Mouse (Mus musculus): ENCODE results near the gene Rtcb. TPM values are rescaled to one million over a fixed set of nuclear protein-coding genes. Genes with fewer than 3 reads are reported as not detected.

Gene Rtcb
- polyA plus RNA-seq, 1 experiment = 139 TPM

- H3K27ac ChIP-seq (ENCODE audit: insufficient read depth, low read length) = no peak overlapping the region
- H3K9ac ChIP-seq (ENCODE audit: low read depth, poor library complexity, severe bottlenecking) = no peak overlapping the region
- H3K9me3 ChIP-seq (replicated peaks; ENCODE audit: control insufficient read depth, insufficient read depth, low read length, poor library complexity, severe bottlenecking) = no peaks in the 10 kb centered on the region
- H3K36me3 ChIP-seq (ENCODE audit: control insufficient read depth, insufficient read depth, low read length, poor library complexity, severe bottlenecking) = no peaks in the 10 kb centered on the region
- TF ChIP-seq EP300 (IDR thresholded peaks at IDR 0.05; ENCODE audit: insufficient read depth, low read depth, low read length) (no peak), CTCF (IDR thresholded peaks at IDR 0.05; ENCODE audit: low read depth, low read length) (no peak), POLR2A (IDR thresholded peaks at IDR 0.05; ENCODE audit: insufficient read depth, low read length) (no peak)
- no peaks in the 10 kb centered on the region for H3K27me3 ChIP-seq (ENCODE audit: control insufficient read depth, insufficient read depth, low read length, poor library complexity, severe bottlenecking)
- H3K4me1 ChIP-seq (ENCODE audit: control insufficient read depth, insufficient read depth, low read length) = no peaks in the 10 kb centered on the region
- H3K4me3 ChIP-seq (ENCODE audit: low read depth, low read length) = no peak overlapping the region
These were observed 10.0 kb upstream of the Rtcb start for GRCm38 (mm10) chr10:85967411-85968156.

- no peak overlapping the region for H3K4me3 ChIP-seq (ENCODE audit: low read depth, low read length)
- H3K4me1 ChIP-seq (ENCODE audit: control insufficient read depth, insufficient read depth, low read length) = no peaks in the 10 kb centered on the region
- TF ChIP-seq POLR2A (IDR thresholded peaks at IDR 0.05; ENCODE audit: insufficient read depth, low read length) = no peak
- no peak for TF ChIP-seq EP300 (IDR thresholded peaks at IDR 0.05; ENCODE audit: insufficient read depth, low read depth, low read length)
- TF ChIP-seq CTCF (IDR thresholded peaks at IDR 0.05; ENCODE audit: low read depth, low read length) = no peak
- no peaks in the 10 kb centered on the region for H3K9me3 ChIP-seq (replicated peaks; ENCODE audit: control insufficient read depth, insufficient read depth, low read length, poor library complexity, severe bottlenecking)
- no peaks in the 10 kb centered on the region for H3K27me3 ChIP-seq (ENCODE audit: control insufficient read depth, insufficient read depth, low read length, poor library complexity, severe bottlenecking)
- H3K36me3 ChIP-seq (ENCODE audit: control insufficient read depth, insufficient read depth, low read length, poor library complexity, severe bottlenecking) = no peaks in the 10 kb centered on the region
- no peak overlapping the region for H3K27ac ChIP-seq (ENCODE audit: insufficient read depth, low read length)
- no peak overlapping the region for H3K9ac ChIP-seq (ENCODE audit: low read depth, poor library complexity, severe bottlenecking)
These were observed 8.9 kb upstream of the Rtcb start for GRCm38 (mm10) chr10:85966476-85966875.

GRCm38 (mm10) chr10:85964316-85964715 lies 6.7 kb upstream of the Rtcb start:
- Histone ChIP-seq H3K36me3 (ENCODE audit: control insufficient read depth, insufficient read depth, low read length, poor library complexity, severe bottlenecking) (no peaks in the 10 kb centered on the region), H3K4me1 (ENCODE audit: control insufficient read depth, insufficient read depth, low read length) (no peaks in the 10 kb centered on the region), H3K27ac (ENCODE audit: insufficient read depth, low read length) (no peak overlapping the region), H3K27me3 (ENCODE audit: control insufficient read depth, insufficient read depth, low read length, poor library complexity, severe bottlenecking) (no peaks in the 10 kb centered on the region), H3K4me3 (ENCODE audit: low read depth, low read length) (no peak overlapping the region), H3K9ac (ENCODE audit: low read depth, poor library complexity, severe bottlenecking) (no peak overlapping the region), H3K9me3 (replicated peaks; ENCODE audit: control insufficient read depth, insufficient read depth, low read length, poor library complexity, severe bottlenecking) (no peaks in the 10 kb centered on the region)
- TF ChIP-seq CTCF (IDR thresholded peaks at IDR 0.05; ENCODE audit: low read depth, low read length) (no peak), POLR2A (IDR thresholded peaks at IDR 0.05; ENCODE audit: insufficient read depth, low read length) (no peak), EP300 (IDR thresholded peaks at IDR 0.05; ENCODE audit: insufficient read depth, low read depth, low read length) (no peak)

- no peak overlapping the region for H3K27ac ChIP-seq (ENCODE audit: insufficient read depth, low read length)
- H3K4me3 ChIP-seq (ENCODE audit: low read depth, low read length) = no peak overlapping the region
- H3K9ac ChIP-seq (ENCODE audit: low read depth, poor library complexity, severe bottlenecking) = no peak overlapping the region
- no peaks in the 10 kb centered on the region for H3K9me3 ChIP-seq (replicated peaks; ENCODE audit: control insufficient read depth, insufficient read depth, low read length, poor library complexity, severe bottlenecking)
- no peak for TF ChIP-seq EP300 (IDR thresholded peaks at IDR 0.05; ENCODE audit: insufficient read depth, low read depth, low read length)
- no peak for TF ChIP-seq POLR2A (IDR thresholded peaks at IDR 0.05; ENCODE audit: insufficient read depth, low read length)
- TF ChIP-seq CTCF (IDR thresholded peaks at IDR 0.05; ENCODE audit: low read depth, low read length) = no peak
- no peaks in the 10 kb centered on the region for H3K27me3 ChIP-seq (ENCODE audit: control insufficient read depth, insufficient read depth, low read length, poor library complexity, severe bottlenecking)
- H3K4me1 ChIP-seq (ENCODE audit: control insufficient read depth, insufficient read depth, low read length) = no peaks in the 10 kb centered on the region
- no peaks in the 10 kb centered on the region for H3K36me3 ChIP-seq (ENCODE audit: control insufficient read depth, insufficient read depth, low read length, poor library complexity, severe bottlenecking)
These were observed 5.3 kb upstream of the Rtcb start for GRCm38 (mm10) chr10:85962897-85963296.

- H3K4me3 ChIP-seq (ENCODE audit: low read depth, low read length) = peak overlapping the region; percentile 97
- H3K9me3 ChIP-seq (replicated peaks; ENCODE audit: control insufficient read depth, insufficient read depth, low read length, poor library complexity, severe bottlenecking) = no peaks in the 10 kb centered on the region
- H3K9ac ChIP-seq (ENCODE audit: low read depth, poor library complexity, severe bottlenecking) = peak overlapping the region; percentile 67
- peaks cover 32% of the 10 kb centered on the region for H3K36me3 ChIP-seq (ENCODE audit: control insufficient read depth, insufficient read depth, low read length, poor library complexity, severe bottlenecking)
- H3K4me1 ChIP-seq (ENCODE audit: control insufficient read depth, insufficient read depth, low read length) = no peaks in the 10 kb centered on the region
- H3K27me3 ChIP-seq (ENCODE audit: control insufficient read depth, insufficient read depth, low read length, poor library complexity, severe bottlenecking) = no peaks in the 10 kb centered on the region
- TF ChIP-seq POLR2A (IDR thresholded peaks at IDR 0.05; ENCODE audit: insufficient read depth, low read length) (no peak), EP300 (IDR thresholded peaks at IDR 0.05; ENCODE audit: insufficient read depth, low read depth, low read length) (no peak), CTCF (IDR thresholded peaks at IDR 0.05; ENCODE audit: low read depth, low read length) (no peak)
- no peak overlapping the region for H3K27ac ChIP-seq (ENCODE audit: insufficient read depth, low read length)
These were observed 678 bp downstream of the Rtcb start for GRCm38 (mm10) chr10:85956871-85957419.

GRCm38 (mm10) chr10:85954429-85954828 lies 3.2 kb downstream of the Rtcb start:
- Histone ChIP-seq H3K9me3 (replicated peaks; ENCODE audit: control insufficient read depth, insufficient read depth, low read length, poor library complexity, severe bottlenecking) (no peaks in the 10 kb centered on the region), H3K4me3 (ENCODE audit: low read depth, low read length) (no peak overlapping the region), H3K36me3 (ENCODE audit: control insufficient read depth, insufficient read depth, low read length, poor library complexity, severe bottlenecking) (peaks cover 44% of the 10 kb centered on the region), H3K27me3 (ENCODE audit: control insufficient read depth, insufficient read depth, low read length, poor library complexity, severe bottlenecking) (no peaks in the 10 kb centered on the region), H3K27ac (ENCODE audit: insufficient read depth, low read length) (no peak overlapping the region), H3K9ac (ENCODE audit: low read depth, poor library complexity, severe bottlenecking) (no peak overlapping the region), H3K4me1 (ENCODE audit: control insufficient read depth, insufficient read depth, low read length) (no peaks in the 10 kb centered on the region)
- TF ChIP-seq CTCF (IDR thresholded peaks at IDR 0.05; ENCODE audit: low read depth, low read length) (no peak), POLR2A (IDR thresholded peaks at IDR 0.05; ENCODE audit: insufficient read depth, low read length) (no peak), EP300 (IDR thresholded peaks at IDR 0.05; ENCODE audit: insufficient read depth, low read depth, low read length) (no peak)
